Mouse (Mus musculus) lung, postnatal 0 days (tissue): ENCODE results near the gene Ugt1a6b.

Experiments
- CTCF ChIP-seq: IDR thresholded peaks from 2 replicates; pipeline ENCODE4 v1.5.1; 2016; ENCODE audit warnings: antibody characterized with exemption, mild to moderate bottlenecking
- EP300 ChIP-seq: IDR thresholded peaks from 2 replicates; pipeline ENCODE4 v1.6.1; 2016; ENCODE audit warnings: antibody characterized with exemption, mild to moderate bottlenecking, control low read depth

- no peak for TF ChIP-seq EP300
- peak; percentile 19; the same call in 1 of the 2 replicates for TF ChIP-seq CTCF
These were observed 114.1 kb downstream of the Ugt1a6b start for GRCm38 (mm10) chr1:88217144-88217543.
